Mouse (Mus musculus) liver, adult 2 months (tissue): ENCODE data around the gene Sh2b2. TPM values are rescaled to one million over a fixed set of nuclear protein-coding genes. Genes with fewer than 3 reads are reported as not detected.

Source experiments
- DNase-seq: peaks from one replicate; pipeline ENCODE4 v3.0.0-alpha.2; 2011; ENCODE audit warnings: low read depth, low spot score; ENCODE audit errors: extremely low read depth
- H3K27ac ChIP-seq: fragments of 200-500 bp; replicated peaks from 2 replicates; pipeline ENCODE4 v1.5.1; 2012; ENCODE audit warnings: low read depth, mild to moderate bottlenecking, control low read depth, inconsistent platforms, low read length; ENCODE audit not compliant: insufficient read depth
- H3K27me3 ChIP-seq: fragments of 200-500 bp; 2 replicates; pipeline ENCODE4 v1.6.1; 2012; ENCODE audit warnings: mild to moderate bottlenecking, moderate library complexity, low read length, inconsistent platforms; ENCODE audit not compliant: control insufficient read depth, insufficient read depth
- H3K36me3 ChIP-seq: fragments of 200-500 bp; 2 replicates; pipeline ENCODE4 v1.6.1; 2012; ENCODE audit warnings: low read length, inconsistent platforms; ENCODE audit not compliant: control insufficient read depth, insufficient read depth
- H3K4me1 ChIP-seq: fragments of 200-500 bp; 2 replicates; pipeline ENCODE4 v1.6.1; 2011; ENCODE audit warnings: low read length; ENCODE audit not compliant: control insufficient read depth, insufficient read depth
- H3K4me3 ChIP-seq: fragments of 200-500 bp; 2 replicates; pipeline ENCODE4 v1.5.1; 2011; ENCODE audit warnings: low read depth, mild to moderate bottlenecking, control low read depth, low read length, moderate library complexity; ENCODE audit not compliant: insufficient read depth
- H3K79me2 ChIP-seq: fragments of 200-500 bp; 2 replicates; pipeline ENCODE4 v1.6.1; 2012; ENCODE audit warnings: inconsistent platforms, mild to moderate bottlenecking, low read length, moderate library complexity; ENCODE audit not compliant: control insufficient read depth, insufficient read depth
- H3K9ac ChIP-seq: fragments of 200-500 bp; 2 replicates; pipeline ENCODE4 v1.6.1; 2012; ENCODE audit warnings: low read depth, mild to moderate bottlenecking, control low read depth, inconsistent platforms, low read length
- CTCF ChIP-seq: fragments of 200-500 bp; IDR thresholded peaks from 2 replicates; pipeline ENCODE4 v1.5.1; 2011; ENCODE audit warnings: low read depth, low read length, control low read depth
- POLR2A ChIP-seq: fragments of 200-500 bp; IDR thresholded peaks from 2 replicates; pipeline ENCODE4 v1.6.1; 2011; ENCODE audit warnings: low read length, control low read depth; ENCODE audit not compliant: insufficient read depth; ENCODE audit errors: extremely low read depth
- WGBS: fragments of 180-500 bp; shearing (Covaris S2); methylation state at CpG from one replicate; pipeline ENCODE4 v1.1.7; 2018; 5-methylcytosine and 5-hydroxymethylcytosine counted together
- polyA plus RNA-seq: library from polyadenylated mRNA; depleted of rRNA; stranded (reverse); fragments of >200 nt; gene quantifications from 2 replicates; pipeline ENCODE4 v1.2.3, GENCODE M21; 2012; rRNA removed
- total RNA-seq: library from RNA; depleted of rRNA; stranded (reverse); fragments of >200 nt; gene quantifications from 2 replicates; pipeline ENCODE4 v1.2.3, GENCODE M21; 2014; rRNA removed

The Sh2b2 gene
- total RNA-seq (0.65 and 1.4 TPM in 2 replicates), polyA plus RNA-seq (3.3 and 6.1 TPM in 2 replicates)

DNA sequence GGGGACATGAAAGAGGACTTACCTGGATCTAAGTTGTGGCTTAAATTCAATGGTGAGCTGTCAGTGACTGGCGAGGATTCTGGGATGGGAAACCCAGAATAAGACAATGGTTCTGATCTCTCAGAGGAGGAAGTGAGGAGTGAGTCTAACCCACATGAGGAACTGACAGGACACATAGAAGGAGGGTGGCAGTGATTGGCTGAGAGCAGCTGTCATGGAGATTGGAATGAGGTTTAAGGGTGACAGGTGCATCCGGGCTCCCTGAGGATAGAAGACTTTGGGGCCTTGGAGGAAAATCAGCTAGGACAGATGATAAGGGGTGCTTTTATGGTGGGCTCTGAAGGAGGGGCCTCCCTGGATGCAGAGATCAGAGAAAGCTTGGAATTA is at the start of gene Sh2b2:
TSS of gene Sh2b2 (minus strand) at position 105 of the 387 bp plus-strand sequence.
- H3K9ac ChIP-seq: no peak within 1 kb of the TSS
- DNase-seq: peak; percentile 13
- TF ChIP-seq CTCF (no peak), POLR2A (no peak)
- H3K27me3 ChIP-seq: no peaks in the 10 kb centered on the region
- peaks cover 14% of the 10 kb centered on the region for H3K4me1 ChIP-seq
- peak within 1 kb of the TSS; percentile 76; the same call in 1 of the 2 replicates for H3K4me3 ChIP-seq
- H3K36me3 ChIP-seq: no peaks in the 10 kb centered on the region
- peak within 1 kb of the TSS; percentile 55 for H3K27ac ChIP-seq
- no peaks in the 10 kb centered on the region; the same call in 1 of the 2 replicates for H3K79me2 ChIP-seq
- 81% methylated on average over 2 of the region's 2 CpGs for WGBS

DNA sequence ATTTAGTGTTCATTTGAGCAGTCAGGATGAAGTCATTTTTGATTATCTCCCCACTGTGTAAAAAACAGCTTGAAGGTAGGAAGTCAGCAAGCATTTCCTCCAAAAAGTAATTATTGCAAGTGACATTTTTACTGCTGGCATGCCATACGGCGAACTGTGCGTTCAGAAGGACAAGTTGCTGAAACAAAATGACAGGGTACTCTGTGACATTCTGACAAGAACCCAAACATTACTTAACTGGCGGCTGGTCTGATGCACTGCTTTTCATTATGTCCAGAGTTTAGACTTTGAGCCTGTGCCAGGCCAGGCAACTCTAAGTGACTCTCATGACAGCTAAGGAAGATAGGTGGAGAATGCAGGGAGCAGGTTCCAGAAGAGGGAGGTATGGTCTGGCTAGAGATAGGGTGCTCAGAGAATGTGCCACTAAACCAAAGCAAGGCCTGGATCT is 46.6 kb upstream of the Sh2b2 start:
- Histone ChIP-seq H3K27me3 (no peaks in the 10 kb centered on the region), H3K9ac (no peak overlapping the region), H3K4me3 (no peak overlapping the region), H3K27ac (no peak overlapping the region), H3K36me3 (peaks cover 2% of the 10 kb centered on the region; the same call in 1 of the 2 replicates), H3K79me2 (no peaks in the 10 kb centered on the region), H3K4me1 (no peaks in the 10 kb centered on the region)
- DNase-seq: no peak
- TF ChIP-seq POLR2A (no peak), CTCF (no peak)
- 88% methylated on average over 4 of the region's 4 CpGs for WGBS

DNA sequence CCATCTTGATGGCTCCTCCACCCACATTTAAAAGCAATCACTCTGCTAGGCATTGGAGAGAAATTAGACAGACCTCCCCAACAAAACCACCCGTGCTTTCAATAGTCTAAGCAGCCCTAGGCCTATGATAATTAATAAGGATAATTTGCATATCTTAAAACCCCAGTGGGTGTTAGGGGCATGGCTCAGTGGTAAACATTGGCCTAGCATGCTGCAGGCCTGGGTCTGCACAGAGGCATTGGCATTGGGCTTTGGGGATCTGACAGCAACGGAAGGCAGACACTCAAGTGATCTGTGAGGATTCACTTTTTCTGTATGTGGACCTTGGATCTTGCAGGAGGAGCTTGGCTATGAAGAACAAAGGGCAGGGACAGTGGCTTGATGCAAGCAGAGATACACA is 46.0 kb upstream of the Sh2b2 start:
- WGBS: 80% methylated on average over 2 of the region's 2 CpGs
- Histone ChIP-seq H3K36me3 (peaks cover 2% of the 10 kb centered on the region; the same call in 1 of the 2 replicates), H3K9ac (no peak overlapping the region), H3K79me2 (no peaks in the 10 kb centered on the region), H3K4me3 (no peak overlapping the region), H3K27me3 (no peaks in the 10 kb centered on the region), H3K4me1 (no peaks in the 10 kb centered on the region), H3K27ac (no peak overlapping the region)
- peak; percentile 20 for DNase-seq
- no peak for TF ChIP-seq POLR2A
- no peak for TF ChIP-seq CTCF

DNA sequence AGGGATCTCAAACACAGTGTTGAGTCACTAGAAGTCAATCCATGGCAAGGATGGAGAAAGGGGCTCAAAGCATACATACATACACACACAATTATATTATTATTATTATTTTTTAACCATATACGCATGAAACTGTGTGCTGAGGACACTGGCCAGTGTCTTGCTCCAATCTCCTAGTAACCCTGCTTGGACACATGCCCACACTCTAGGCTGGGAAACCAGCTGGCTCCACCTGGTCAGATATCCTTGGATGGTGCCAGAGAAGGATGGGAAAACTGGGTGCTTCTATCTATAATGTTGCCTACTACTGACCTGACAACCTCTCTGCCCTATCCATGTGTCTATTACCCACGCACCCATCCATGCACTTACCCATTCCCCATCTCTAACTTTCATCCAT is 45.2 kb upstream of the Sh2b2 start:
- no peak overlapping the region for H3K4me3 ChIP-seq
- DNase-seq: no peak
- no peak overlapping the region for H3K27ac ChIP-seq
- WGBS: 95% methylated on average over 2 of the region's 2 CpGs
- no peak overlapping the region for H3K9ac ChIP-seq
- no peaks in the 10 kb centered on the region for H3K4me1 ChIP-seq
- TF ChIP-seq CTCF (no peak), POLR2A (no peak)
- H3K36me3 ChIP-seq: peaks cover 2% of the 10 kb centered on the region; the same call in 1 of the 2 replicates
- no peaks in the 10 kb centered on the region for H3K79me2 ChIP-seq
- H3K27me3 ChIP-seq: no peaks in the 10 kb centered on the region

DNA sequence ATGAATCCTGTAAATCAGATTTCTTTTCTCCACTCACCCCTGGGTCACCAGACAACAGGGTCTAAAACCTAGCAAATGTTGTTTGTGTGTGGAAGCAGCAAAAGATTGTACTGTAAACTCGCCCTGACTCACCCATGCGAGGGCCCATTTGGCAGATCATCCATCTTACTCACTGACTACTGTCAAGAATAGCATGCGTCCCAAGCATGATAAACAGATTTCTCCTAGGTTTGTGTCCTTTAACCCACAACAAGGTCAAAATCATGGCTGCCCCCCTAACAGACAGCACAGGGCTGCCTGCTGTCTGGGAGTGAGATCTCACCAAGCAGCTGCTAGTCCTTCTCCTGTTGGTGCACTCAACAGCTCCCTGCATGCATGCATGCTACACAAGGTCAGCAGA is 43.4 kb upstream of the Sh2b2 start:
- no peaks in the 10 kb centered on the region for H3K27me3 ChIP-seq
- no peak overlapping the region for H3K4me3 ChIP-seq
- DNase-seq: no peak
- peaks cover 14% of the 10 kb centered on the region for H3K36me3 ChIP-seq
- TF ChIP-seq CTCF (no peak), POLR2A (no peak)
- 94% methylated on average over 3 of the region's 3 CpGs for WGBS
- no peaks in the 10 kb centered on the region for H3K4me1 ChIP-seq
- no peaks in the 10 kb centered on the region for H3K79me2 ChIP-seq
- H3K9ac ChIP-seq: no peak overlapping the region
- H3K27ac ChIP-seq: no peak overlapping the region

DNA sequence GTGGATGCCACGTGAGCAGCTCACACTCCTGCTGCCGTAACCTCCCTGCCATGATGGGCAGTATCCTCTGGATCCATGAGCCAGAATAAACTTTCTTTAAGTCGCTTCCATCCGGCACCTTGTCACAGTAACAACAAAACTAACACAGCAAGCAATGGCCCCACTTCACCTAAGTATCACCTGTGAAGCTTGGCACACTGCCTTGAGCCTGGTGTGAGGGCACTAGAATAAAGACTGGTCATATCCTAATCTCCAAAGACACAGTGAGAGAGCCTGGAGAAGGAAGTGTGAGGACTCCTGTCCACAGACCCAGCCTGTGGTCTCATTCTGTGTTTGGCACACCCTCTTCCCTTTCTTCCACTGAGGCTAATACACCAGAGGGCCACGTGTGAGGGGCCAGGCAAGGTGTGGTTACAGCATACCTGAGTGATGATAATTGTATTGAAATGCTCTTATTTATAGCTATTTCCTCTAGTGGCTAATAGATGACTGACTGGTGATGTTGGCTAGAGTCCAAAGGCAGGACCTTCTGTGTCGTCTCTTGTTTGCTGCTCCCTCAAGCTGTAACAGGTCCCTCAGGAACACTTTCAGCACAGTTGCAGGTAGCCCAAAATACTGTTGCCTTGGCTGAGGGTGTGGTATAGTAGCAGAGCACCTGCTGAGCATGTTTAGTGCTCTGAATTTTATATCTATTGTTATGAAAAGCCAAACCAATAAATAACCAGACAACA is 42.2 kb upstream of the Sh2b2 start:
- Histone ChIP-seq H3K9ac (no peak overlapping the region), H3K4me1 (no peaks in the 10 kb centered on the region), H3K36me3 (peaks cover 14% of the 10 kb centered on the region), H3K4me3 (no peak overlapping the region), H3K27me3 (no peaks in the 10 kb centered on the region), H3K79me2 (no peaks in the 10 kb centered on the region), H3K27ac (no peak overlapping the region)
- WGBS: 85% methylated on average over 6 of the region's 6 CpGs
- TF ChIP-seq POLR2A: no peak
- TF ChIP-seq CTCF: no peak
- DNase-seq: no peak
